Mouse (Mus musculus) adipocyte (in vitro differentiated cells): ENCODE results near the gene Hoxb4.
A peak's percentile ranks its signal among the peaks of the same experiment; 100 is the strongest.

ENCODE experiments used
- DNase-seq: peaks from one replicate; pipeline ENCODE4 v3.0.0-alpha.2; 2016; ENCODE audit warnings: low spot score

Gene Hoxb4

GRCm38 (mm10) chr11:96313806-96314428, 4.2 kb upstream of the Hoxb4 start:
- no peak for DNase-seq

GRCm38 (mm10) chr11:96314671-96315343, 3.3 kb upstream of the Hoxb4 start:
- no peak for DNase-seq

- DNase-seq, result no peak
These were observed 2.8 kb upstream of the Hoxb4 start for GRCm38 (mm10) chr11:96315344-96315681.

DNA sequence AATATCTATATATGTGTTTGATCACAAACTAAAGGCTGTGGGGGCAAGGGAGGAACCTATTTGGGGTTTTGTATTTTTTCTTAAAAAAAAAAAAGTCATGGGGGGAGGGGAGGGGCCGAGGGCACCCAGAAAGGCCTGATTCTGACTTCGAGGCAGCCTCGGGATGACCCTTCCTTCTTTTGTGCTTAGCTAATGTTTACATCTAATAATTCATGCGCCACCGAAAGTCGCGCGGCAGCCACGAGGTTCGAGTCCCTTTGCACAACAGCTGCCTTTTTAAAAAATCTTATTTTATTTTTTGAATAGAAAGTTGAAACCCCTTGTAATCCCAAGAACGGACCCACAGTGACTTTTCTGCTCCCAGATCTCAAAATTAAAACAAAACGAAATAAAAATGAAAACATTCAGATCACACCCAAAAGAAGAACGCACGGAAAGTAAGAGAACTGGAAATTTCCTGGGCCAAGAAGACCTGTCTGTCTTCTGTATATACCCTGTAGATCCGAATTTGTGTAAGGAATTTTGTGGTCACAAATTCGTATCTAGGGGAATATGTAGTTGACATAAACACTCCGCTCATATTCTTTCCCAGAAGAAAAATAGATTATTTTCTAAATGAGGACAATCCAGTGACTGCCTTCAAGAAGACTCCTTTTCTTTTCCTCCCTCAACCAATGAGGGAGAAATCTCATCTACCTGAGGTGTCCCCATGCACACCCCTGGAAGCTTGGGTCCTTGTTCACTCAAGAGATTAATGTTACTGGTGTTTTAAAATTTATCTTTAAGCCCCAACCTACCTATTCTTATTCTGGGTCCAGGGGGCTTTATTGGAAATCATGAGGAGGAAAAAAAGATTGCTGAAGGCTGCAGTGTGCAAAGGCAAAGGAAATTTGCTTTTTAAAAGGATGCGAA, 1.1 kb upstream of the Hoxb4 start:
- no peak for DNase-seq

GRCm38 (mm10) chr11:96318368-96319070, 452 bp downstream of the Hoxb4 start:
- peak; percentile 75 for DNase-seq

DNA sequence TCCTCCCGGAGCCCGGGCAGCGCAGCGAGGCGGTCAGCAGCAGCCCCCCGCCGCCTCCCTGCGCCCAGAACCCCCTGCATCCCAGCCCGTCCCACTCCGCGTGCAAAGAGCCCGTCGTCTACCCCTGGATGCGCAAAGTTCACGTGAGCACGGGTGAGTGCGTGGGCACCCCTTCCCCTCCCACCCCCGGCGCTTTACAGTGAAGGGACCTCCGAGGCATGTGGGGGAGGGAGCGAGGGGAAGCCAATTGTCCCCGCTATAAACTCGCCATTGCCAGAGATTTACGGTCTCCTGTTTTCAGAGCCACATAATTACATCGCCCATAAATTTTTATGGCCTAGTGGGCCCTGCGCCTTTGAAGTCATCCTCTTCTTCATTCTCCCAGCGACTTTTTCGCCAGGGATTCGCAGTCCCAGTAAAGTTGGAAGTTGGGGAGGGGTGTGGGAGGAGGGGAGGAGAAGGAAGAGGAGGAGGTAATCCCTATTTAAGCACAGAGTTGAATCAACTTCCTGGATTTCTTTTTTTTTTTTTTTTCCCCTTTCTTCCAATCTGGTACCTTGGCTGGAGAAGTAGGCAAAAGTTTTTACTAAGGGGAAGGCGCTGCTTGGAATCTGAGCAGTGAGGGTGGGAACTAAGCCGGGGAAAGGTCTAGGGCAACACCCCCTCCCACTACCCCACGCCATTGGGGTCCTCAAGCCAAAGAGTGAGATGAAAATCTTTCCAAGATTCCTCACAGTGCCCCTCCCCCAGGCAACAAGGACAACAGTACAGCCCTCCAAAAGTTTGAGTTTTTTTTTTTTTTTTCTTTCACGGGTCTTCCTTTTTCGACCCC, 1.2 kb downstream of the Hoxb4 start:
- peak; percentile 76 for DNase-seq

DNA sequence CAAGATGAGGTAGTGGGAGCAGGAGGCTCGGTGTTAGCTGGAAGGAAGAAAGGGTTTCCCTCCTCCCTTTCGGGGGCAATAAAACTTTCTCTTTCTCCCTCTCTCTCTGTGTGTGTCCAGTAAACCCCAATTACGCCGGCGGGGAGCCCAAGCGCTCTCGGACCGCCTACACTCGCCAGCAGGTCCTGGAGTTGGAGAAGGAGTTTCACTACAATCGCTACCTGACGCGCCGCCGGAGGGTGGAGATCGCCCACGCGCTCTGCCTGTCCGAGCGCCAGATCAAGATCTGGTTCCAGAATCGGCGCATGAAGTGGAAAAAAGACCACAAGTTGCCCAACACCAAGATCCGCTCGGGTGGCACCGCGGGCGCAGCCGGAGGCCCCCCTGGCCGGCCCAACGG, 1.8 kb downstream of the Hoxb4 start:
- peak; percentile 44 for DNase-seq

- no peak for DNase-seq
These were observed 2.6 kb downstream of the Hoxb4 start for GRCm38 (mm10) chr11:96320688-96321087.

- no peak for DNase-seq
These were observed 3.8 kb downstream of the Hoxb4 start for GRCm38 (mm10) chr11:96321846-96322245.

- DNase-seq, result no peak
These were observed 4.7 kb downstream of the Hoxb4 start for GRCm38 (mm10) chr11:96322738-96323137.

DNA sequence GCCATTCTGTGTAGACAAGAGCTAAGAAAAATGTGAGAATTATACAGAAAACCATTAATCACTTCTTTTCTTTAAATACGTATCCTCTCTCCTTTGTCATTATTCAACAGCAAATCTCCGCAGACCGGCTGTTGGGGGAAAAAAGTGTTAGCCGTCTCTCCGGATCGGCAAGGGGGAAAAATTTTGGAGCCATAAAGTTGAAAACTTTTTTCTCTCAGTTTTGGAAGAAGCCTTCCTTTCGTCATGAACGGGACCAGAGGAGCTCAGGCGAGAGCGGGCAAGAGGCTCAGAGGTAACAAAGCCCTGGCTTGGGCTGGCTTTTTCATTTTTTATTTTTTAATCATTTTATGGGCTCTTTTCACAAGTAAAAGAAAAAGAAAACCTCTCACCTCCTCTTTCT, 5.1 kb downstream of the Hoxb4 start, which contains the start of gene Hoxb3:
TSS of gene Hoxb3 (plus strand) at position 173 of the 400 bp plus-strand sequence.
- no peak for DNase-seq

DNA sequence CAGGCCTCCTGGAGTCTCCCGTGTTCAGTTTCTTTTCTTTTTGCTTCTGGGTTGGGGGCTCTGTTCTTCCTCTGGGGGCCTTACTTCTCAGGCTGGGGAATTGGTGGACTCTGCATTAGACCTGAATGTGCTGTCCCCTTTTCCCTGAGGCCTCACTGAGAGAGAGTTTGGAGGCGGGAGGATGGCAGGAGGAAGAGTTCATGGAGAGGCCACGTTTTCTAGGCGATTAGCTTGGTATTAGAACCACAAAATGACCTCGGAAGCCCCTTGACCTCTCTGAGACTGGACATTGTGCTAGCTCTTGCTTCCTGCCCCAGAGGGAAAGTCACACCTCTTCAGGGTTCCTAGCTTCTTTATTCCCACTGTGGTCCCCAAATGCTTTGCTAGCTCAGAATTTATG, 6.1 kb downstream of the Hoxb4 start:
- DNase-seq, result no peak

GRCm38 (mm10) chr11:96324965-96325364, 6.9 kb downstream of the Hoxb4 start:
- no peak for DNase-seq

- no peak for DNase-seq
These were observed 7.7 kb downstream of the Hoxb4 start for GRCm38 (mm10) chr11:96325747-96326212.

DNA sequence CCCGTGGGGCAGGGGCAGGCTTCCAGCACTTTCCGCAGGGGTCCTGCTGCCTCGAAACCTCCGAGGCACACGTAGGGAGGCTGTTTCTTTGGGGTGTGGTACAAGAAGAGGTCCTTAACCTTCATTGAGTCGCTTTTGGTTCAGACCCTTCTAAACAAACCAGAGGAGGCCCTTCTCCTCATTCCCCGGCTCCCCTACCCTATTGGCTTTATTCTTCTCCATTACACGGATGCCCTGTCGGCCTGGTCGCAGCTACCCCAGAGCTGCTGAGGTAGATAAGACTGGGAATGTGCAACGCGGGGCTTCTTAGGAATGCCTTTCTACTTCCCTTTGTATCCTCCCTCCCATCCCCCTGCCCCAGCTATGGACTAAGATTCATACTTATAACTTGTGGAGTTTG, 8.6 kb downstream of the Hoxb4 start:
- no peak for DNase-seq

GRCm38 (mm10) chr11:96327122-96327521, 9.1 kb downstream of the Hoxb4 start:
- DNase-seq, result no peak

- DNase-seq, result no peak
These were observed 9.7 kb downstream of the Hoxb4 start for GRCm38 (mm10) chr11:96327750-96328149.

DNA sequence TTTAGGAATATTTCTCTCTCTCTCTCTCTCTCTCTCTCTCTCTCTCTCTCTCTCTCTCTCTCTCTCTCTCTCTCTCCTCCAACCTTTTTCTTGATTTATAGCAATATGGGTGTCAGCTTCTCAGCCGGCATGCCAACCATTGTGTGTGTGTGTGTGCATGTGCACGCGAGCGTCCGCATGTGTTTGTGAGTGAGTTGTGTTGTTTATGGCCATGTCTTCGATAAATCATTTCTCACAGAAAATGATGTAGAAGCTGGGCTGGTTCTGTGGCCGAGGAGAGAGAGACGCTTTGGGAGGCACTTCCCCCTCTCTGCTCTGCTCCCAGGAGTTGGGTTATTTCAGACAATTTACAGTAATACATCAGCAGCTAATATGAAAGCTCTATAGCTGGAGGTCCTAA, 10.5 kb downstream of the Hoxb4 start:
- DNase-seq, result no peak

- peak; percentile 23 for DNase-seq
These were observed 14.0 kb downstream of the Hoxb4 start for GRCm38 (mm10) chr11:96332105-96332504.

GRCm38 (mm10) chr11:96332618-96333032, 14.6 kb downstream of the Hoxb4 start:
- no peak for DNase-seq
